19 mouse cellular contexts compared by ENCODE assay signal in genomic region chr17:75180301-75180700, GRCm38 (mm10).
DNase-seq lines count a peak whose midpoint lies in the region; ATAC-seq and TF ChIP-seq lines count a peak whose summit lies in the region.
"Had no signal": no experiment of that assay in that cellular context is flagged by ENCODE, and none has a peak within 500 bp of the region (broad histone marks: within the 10 kb centered on the region; RNA-seq: fewer than 3 reads in every experiment).

No protein-coding gene starts in this region.

- TF ChIP-seq EP300 in stomach, postnatal 0 days (optimal IDR thresholded peaks at IDR 0.05), result no peak

- no peak for TF ChIP-seq CTCF in stomach, postnatal 0 days (IDR thresholded peaks at IDR 0.05; ENCODE audit: low read depth)

- no peak overlapping the region for H3K9ac ChIP-seq in heart, embryonic 13.5 days
- no peak overlapping the region for H3K9ac ChIP-seq in lung, embryonic 15.5 days
- H3K9ac ChIP-seq in embryonic facial prominence, embryonic 15.5 days, result no peak overlapping the region
- H3K9ac ChIP-seq in stomach, postnatal 0 days (ENCODE audit: low read length), result no peak overlapping the region
- H3K9ac ChIP-seq: embryonic facial prominence, embryonic 12.5 days; liver, embryonic 14.5 days; neural tube, embryonic 13.5 days had no signal

- peaks cover 41% of the 10 kb centered on the region for H3K4me1 ChIP-seq in heart, embryonic 13.5 days
- H3K4me1 ChIP-seq in lung, embryonic 15.5 days, result peaks cover 40% of the 10 kb centered on the region
- peaks cover 30% of the 10 kb centered on the region for H3K4me1 ChIP-seq in embryonic facial prominence, embryonic 15.5 days
- no peaks in the 10 kb centered on the region for H3K4me1 ChIP-seq in stomach, postnatal 0 days (replicated peaks; ENCODE audit: control insufficient read depth, insufficient read depth)
- peaks cover 21% of the 10 kb centered on the region for H3K4me1 ChIP-seq in hindbrain, embryonic 10.5 days (replicated peaks)

- H3K4me3 ChIP-seq in heart, embryonic 13.5 days, result no peak overlapping the region
- H3K4me3 ChIP-seq in lung, embryonic 15.5 days, result no peak overlapping the region
- H3K4me3 ChIP-seq in embryonic facial prominence, embryonic 15.5 days (replicated peaks), result peak overlapping the region; percentile 34
- H3K4me3 ChIP-seq in stomach, postnatal 0 days (ENCODE audit: low read depth, low read length), result no peak overlapping the region
- no peak overlapping the region for H3K4me3 ChIP-seq in hindbrain, embryonic 10.5 days
- H3K4me3 ChIP-seq: embryonic facial prominence, embryonic 12.5 days; neural tube, embryonic 13.5 days had no signal

- H3K4me2 ChIP-seq in heart, embryonic 13.5 days, result 0 out of 2 replicates have a peak overlapping the region, but pooled peaks have one; percentile 4
- peak overlapping the region; percentile 41 for H3K4me2 ChIP-seq in lung, embryonic 15.5 days
- peak overlapping the region; percentile 10; the same call in 1 of the 2 replicates for H3K4me2 ChIP-seq in embryonic facial prominence, embryonic 15.5 days (replicated peaks)
- peak overlapping the region; percentile 15; the same call in 1 of the 2 replicates for H3K4me2 ChIP-seq in stomach, postnatal 0 days (replicated peaks; ENCODE audit: low read depth)
- H3K4me2 ChIP-seq: embryonic facial prominence, embryonic 12.5 days; heart, embryonic 11.5 days; neural tube, embryonic 13.5 days had no signal

- DNase-seq in heart, postnatal 4 days, result no peak
- DNase-seq in lung, postnatal 10 days, result no peak
- DNase-seq in stomach, postnatal 0 days (ENCODE audit: low spot score), result no peak
- DNase-seq in hindbrain, embryonic 10.5 days (ENCODE audit: low spot score), result no peak
- DNase-seq: B cell, adult 2 months; cerebellum, adult 18-20 months; gastrocnemius, postnatal 36 days; kidney, adult 8-10 months; thymus, postnatal 36 days had no signal

- peaks cover 6% of the 10 kb centered on the region; the same call in 1 of the 2 replicates for H3K36me3 ChIP-seq in heart, embryonic 13.5 days
- H3K36me3 ChIP-seq in lung, embryonic 15.5 days, result no peaks in the 10 kb centered on the region
- no peaks in the 10 kb centered on the region for H3K36me3 ChIP-seq in embryonic facial prominence, embryonic 15.5 days
- H3K36me3 ChIP-seq in stomach, postnatal 0 days (ENCODE audit: control insufficient read depth, insufficient read depth, low read length), result no peaks in the 10 kb centered on the region
- no peaks in the 10 kb centered on the region for H3K36me3 ChIP-seq in hindbrain, embryonic 10.5 days
- H3K36me3 ChIP-seq: embryonic facial prominence, embryonic 12.5 days; neural tube, embryonic 13.5 days had no signal

- 82% methylated on average over 4 of the region's 4 CpGs for WGBS in heart, embryonic 13.5 days
- 64% methylated on average over 4 of the region's 4 CpGs for WGBS in lung, embryonic 15.5 days
- WGBS in embryonic facial prominence, embryonic 15.5 days, result 74% methylated on average over 4 of the region's 4 CpGs
- WGBS in stomach, postnatal 0 days, result 73% methylated on average over 4 of the region's 4 CpGs
- 86% methylated on average over 4 of the region's 4 CpGs for WGBS in hindbrain, embryonic 10.5 days

- H3K9me3 ChIP-seq in heart, embryonic 13.5 days, result no peaks in the 10 kb centered on the region
- no peaks in the 10 kb centered on the region for H3K9me3 ChIP-seq in lung, embryonic 15.5 days
- no peaks in the 10 kb centered on the region for H3K9me3 ChIP-seq in embryonic facial prominence, embryonic 15.5 days (replicated peaks)
- H3K9me3 ChIP-seq in stomach, postnatal 0 days (ENCODE audit: control insufficient read depth, low read length), result no peaks in the 10 kb centered on the region
- no peaks in the 10 kb centered on the region for H3K9me3 ChIP-seq in hindbrain, embryonic 10.5 days
- H3K9me3 ChIP-seq: embryonic facial prominence, embryonic 12.5 days; neural tube, embryonic 13.5 days had no signal

- ATAC-seq in heart, embryonic 13.5 days (ENCODE audit: extremely low read depth, insufficient number of reproducible peaks, low FRiP score, low TSS enrichment), result no peak
- no peak for ATAC-seq in lung, embryonic 15.5 days (ENCODE audit: borderline replicate concordance, extremely low read depth, low FRiP score, low TSS enrichment)
- ATAC-seq in embryonic facial prominence, embryonic 15.5 days (ENCODE audit: insufficient number of reproducible peaks, low FRiP score, low TSS enrichment, low read depth), result no peak
- no peak for ATAC-seq in stomach, postnatal 0 days (ENCODE audit: low FRiP score, low TSS enrichment)
- ATAC-seq: activated CD4-positive, CD25-positive, alpha-beta regulatory T cell, adult 4 months; hindbrain, embryonic 16.5 days; Patski had no signal

- no peak overlapping the region for H3K27ac ChIP-seq in heart, embryonic 13.5 days (replicated peaks)
- peak overlapping the region; percentile 37; the same call in 1 of the 2 replicates for H3K27ac ChIP-seq in lung, embryonic 15.5 days
- H3K27ac ChIP-seq in embryonic facial prominence, embryonic 15.5 days (replicated peaks), result 0 out of 2 replicates have a peak overlapping the region, but pooled peaks have one; percentile 30
- H3K27ac ChIP-seq in stomach, postnatal 0 days (replicated peaks), result no peak overlapping the region
- H3K27ac ChIP-seq in hindbrain, embryonic 10.5 days, result no peak overlapping the region
- H3K27ac ChIP-seq: embryonic facial prominence, embryonic 12.5 days; liver, embryonic 14.5 days; neural tube, embryonic 13.5 days had no signal

- no peaks in the 10 kb centered on the region for H3K27me3 ChIP-seq in heart, embryonic 13.5 days (replicated peaks)
- no peaks in the 10 kb centered on the region for H3K27me3 ChIP-seq in lung, embryonic 15.5 days
- no peaks in the 10 kb centered on the region for H3K27me3 ChIP-seq in embryonic facial prominence, embryonic 15.5 days
- H3K27me3 ChIP-seq in stomach, postnatal 0 days (ENCODE audit: control insufficient read depth, insufficient read depth, low read length), result no peaks in the 10 kb centered on the region
- H3K27me3 ChIP-seq in hindbrain, embryonic 10.5 days (ENCODE audit: insufficient read depth, poor library complexity, severe bottlenecking), result no peaks in the 10 kb centered on the region
- H3K27me3 ChIP-seq: embryonic facial prominence, embryonic 12.5 days; neural tube, embryonic 13.5 days; Patski had no signal

Comparison
In these comparisons a context has a peak if more than half of its experiments do, and no peak if none do; other contexts are left out.
1. H3K27ac ChIP-seq: peak in lung, embryonic 15.5 days (single experiment) and embryonic facial prominence, embryonic 15.5 days (single experiment); none in heart, embryonic 13.5 days (single experiment), stomach, postnatal 0 days (single experiment) and hindbrain, embryonic 10.5 days (single experiment).
2. Peak in every context shown above with its lines, with median percentiles within 50 percentile points of each other: H3K4me2 ChIP-seq.